Mouse (Mus musculus) hindbrain, postnatal 0 days (tissue): ENCODE measurements around the gene Olfr1026. TPM values are rescaled to one million over a fixed set of nuclear protein-coding genes. Genes with fewer than 3 reads are reported as not detected.

Source experiments
- ATAC-seq: fragments of 200-750 bp; cut with Nextera tagmentation; 2 replicates; pipeline ENCODE4 v1.8.0; 2017; ENCODE audit warnings: mild to moderate bottlenecking, moderate TSS enrichment, moderate library complexity
- DNase-seq: peaks from one replicate; pipeline ENCODE4 v3.0.0-alpha.2; 2015; ENCODE audit warnings: low spot score
- H3K27ac ChIP-seq: fragments of 300-500 bp; sonication (generic); 2 replicates; pipeline ENCODE4 v1.5.1; 2014; ENCODE audit warnings: mild to moderate bottlenecking
- H3K27me3 ChIP-seq: fragments of 300-500 bp; sonication (generic); 2 replicates; pipeline ENCODE4 v1.6.1; 2014; ENCODE audit warnings: low read length, mixed read lengths; ENCODE audit not compliant: insufficient read depth
- H3K36me3 ChIP-seq: fragments of 300-500 bp; sonication (generic); 2 replicates; pipeline ENCODE4 v1.6.1; 2014; ENCODE audit warnings: low read length, mixed read lengths; ENCODE audit not compliant: insufficient read depth
- H3K4me1 ChIP-seq: fragments of 300-500 bp; sonication (generic); 2 replicates; pipeline ENCODE4 v1.6.1; 2014; ENCODE audit warnings: antibody characterized with exemption, low read length, mixed read lengths; ENCODE audit not compliant: insufficient read depth
- H3K4me2 ChIP-seq: fragments of 300-500 bp; sonication (generic); 2 replicates; pipeline ENCODE4 v1.6.1; 2014; ENCODE audit warnings: low read depth, mild to moderate bottlenecking, low read length, moderate library complexity, mixed read lengths
- H3K4me3 ChIP-seq: fragments of 300-500 bp; sonication (generic); 2 replicates; pipeline ENCODE4 v1.5.1; 2014; ENCODE audit warnings: low read length
- H3K9ac ChIP-seq: fragments of 300-500 bp; sonication (generic); replicated peaks from 2 replicates; pipeline ENCODE4 v1.6.1; 2014; ENCODE audit warnings: mild to moderate bottlenecking, low read length, moderate library complexity, mixed read lengths
- H3K9me3 ChIP-seq: fragments of 300-500 bp; sonication (generic); 2 replicates; pipeline ENCODE4 v1.6.1; 2016; ENCODE audit warnings: low read length, mixed read lengths
- CTCF ChIP-seq: IDR thresholded peaks from 2 replicates; pipeline ENCODE4 v1.5.1; 2016; ENCODE audit warnings: antibody characterized with exemption, control low read depth, low read depth
- WGBS: fragments of 180-500 bp; shearing (Covaris S2); extraction: QIAGEN DNeasy Blood & Tissue Kit; methylation state at CpG from one replicate; pipeline ENCODE4 v1.1.7; 2014; 5-methylcytosine and 5-hydroxymethylcytosine counted together
- polyA plus RNA-seq: library from polyadenylated mRNA; unstranded; fragments of >200 nt; fragmentation: Nextera tagmentation; extraction: Ambion mirVana; gene quantifications from 2 replicates; pipeline ENCODE4 v1.2.1, GENCODE M21; 2015
- total RNA-seq: library from RNA; depleted of rRNA; stranded (reverse); fragments of >200 nt; gene quantifications from 2 replicates; pipeline ENCODE4 v1.2.3, GENCODE M21; 2014; rRNA removed

Gene Olfr1026
- total RNA-seq (not detected in 2 replicates), polyA plus RNA-seq (not detected in 2 replicates)

DNA sequence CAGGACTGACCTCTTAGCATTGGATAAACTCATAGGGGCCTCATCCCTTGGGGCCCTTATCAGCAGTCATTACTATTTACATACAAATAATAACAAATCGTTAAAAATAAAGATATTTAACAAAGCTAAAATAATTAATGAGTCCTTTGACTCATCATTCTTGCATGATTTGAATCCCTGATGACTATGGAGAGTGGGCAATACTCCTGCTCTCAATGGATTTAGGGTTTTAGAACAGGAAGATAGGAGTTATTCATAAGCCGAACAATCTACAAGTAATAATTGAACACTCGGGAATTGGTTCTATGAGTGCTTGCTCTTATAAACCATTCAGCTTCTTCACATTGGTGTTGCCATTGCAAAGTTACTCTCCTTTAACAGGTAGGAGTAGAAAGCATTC lies at the start of gene Olfr1026:
Olfr1026 (plus strand) TSS at position 301 of the 400 bp plus-strand sequence.
- ATAC-seq (no peak), DNase-seq (no peak)
- no peak within 1 kb of the TSS for H3K9ac ChIP-seq
- no peaks in the 10 kb centered on the region for H3K36me3 ChIP-seq
- H3K27ac ChIP-seq = no peak within 1 kb of the TSS
- H3K9me3 ChIP-seq = no peaks in the 10 kb centered on the region
- TF ChIP-seq CTCF = no peak
- no peaks in the 10 kb centered on the region for H3K27me3 ChIP-seq
- H3K4me1 ChIP-seq = no peaks in the 10 kb centered on the region
- no peak within 1 kb of the TSS for H3K4me3 ChIP-seq
- H3K4me2 ChIP-seq = no peak within 1 kb of the TSS
- WGBS = 93% methylated on average over 3 of the region's 3 CpGs

DNA sequence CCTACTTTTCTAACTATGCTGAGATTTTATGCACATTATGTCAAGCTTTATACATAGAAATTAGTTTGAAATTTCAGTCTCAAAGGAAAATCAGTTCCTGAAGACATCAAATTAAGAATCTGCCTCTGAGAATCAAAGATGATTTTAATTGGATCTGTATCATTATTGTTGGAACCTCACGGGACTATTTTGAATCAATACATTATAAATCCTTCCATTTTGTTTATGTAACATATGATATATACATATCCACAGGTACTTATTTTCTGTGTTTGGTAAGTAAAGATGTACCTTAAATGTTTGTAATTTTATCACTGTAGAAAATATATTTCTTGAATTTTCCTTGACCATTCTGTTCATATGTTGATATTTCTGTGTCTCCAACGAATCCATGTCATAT lies 36.0 kb upstream of the Olfr1026 start, which contains the start of gene Olfr1023:
Olfr1023 (plus strand) TSS at position 301 of the 400 bp plus-strand sequence.
- Histone ChIP-seq H3K4me2 (no peak within 1 kb of the TSS), H3K4me3 (no peak within 1 kb of the TSS), H3K36me3 (no peaks in the 10 kb centered on the region), H3K4me1 (no peaks in the 10 kb centered on the region), H3K9ac (no peak within 1 kb of the TSS), H3K9me3 (no peaks in the 10 kb centered on the region), H3K27me3 (no peaks in the 10 kb centered on the region), H3K27ac (no peak within 1 kb of the TSS)
- ATAC-seq (no peak), DNase-seq (no peak)
- TF ChIP-seq CTCF = no peak
- 74% methylated on average over 2 of the region's 2 CpGs for WGBS

GRCm38 (mm10) chr2:85904952-85905351 lies 16.4 kb upstream of the Olfr1026 start, which contains the start of gene Olfr1024:
Gene Olfr1024, minus strand, starts transcription at chr2:85905052.
- Histone ChIP-seq H3K27ac (no peak within 1 kb of the TSS), H3K4me2 (no peak within 1 kb of the TSS), H3K4me3 (no peak within 1 kb of the TSS), H3K9me3 (no peaks in the 10 kb centered on the region), H3K27me3 (no peaks in the 10 kb centered on the region), H3K36me3 (no peaks in the 10 kb centered on the region), H3K4me1 (no peaks in the 10 kb centered on the region), H3K9ac (no peak within 1 kb of the TSS)
- ATAC-seq (no peak), DNase-seq (no peak)
- 87% methylated on average over 3 of the region's 3 CpGs for WGBS
- TF ChIP-seq CTCF = no peak

GRCm38 (mm10) chr2:85913197-85913596 lies 8.2 kb upstream of the Olfr1026 start:
- no peaks in the 10 kb centered on the region for H3K4me1 ChIP-seq
- no peaks in the 10 kb centered on the region for H3K36me3 ChIP-seq
- H3K27ac ChIP-seq = no peak overlapping the region
- DNase-seq (no peak), ATAC-seq (no peak)
- H3K9ac ChIP-seq = no peak overlapping the region
- H3K9me3 ChIP-seq = no peaks in the 10 kb centered on the region
- H3K4me2 ChIP-seq = no peak overlapping the region
- no peak for TF ChIP-seq CTCF
- no peaks in the 10 kb centered on the region for H3K27me3 ChIP-seq
- no peak overlapping the region for H3K4me3 ChIP-seq

- H3K27ac ChIP-seq = no peak within 1 kb of the TSS
- H3K36me3 ChIP-seq = no peaks in the 10 kb centered on the region
- WGBS = 52% methylated on average over 1 of the region's 1 CpGs
- H3K4me2 ChIP-seq = no peak within 1 kb of the TSS
- DNase-seq = no peak
- H3K9me3 ChIP-seq = no peaks in the 10 kb centered on the region
- ATAC-seq = no peak
- H3K4me3 ChIP-seq = no peak within 1 kb of the TSS
- no peak within 1 kb of the TSS for H3K9ac ChIP-seq
- TF ChIP-seq CTCF = no peak
- no peaks in the 10 kb centered on the region for H3K4me1 ChIP-seq
- no peaks in the 10 kb centered on the region for H3K27me3 ChIP-seq
Observed at GRCm38 (mm10) chr2:85914893-85915292, 6.5 kb upstream of the Olfr1026 start, which contains the start of gene Olfr1025-ps1. Gene Olfr1025-ps1, plus strand, starts transcription at chr2:85915193.

- H3K4me2 ChIP-seq = no peak within 1 kb of the TSS
- H3K36me3 ChIP-seq = no peaks in the 10 kb centered on the region
Observed at GRCm38 (mm10) chr2:85950137-85950536, 28.8 kb downstream of the Olfr1026 start, which contains the start of gene Olfr1028. Gene Olfr1028, plus strand, starts transcription at chr2:85950437.

GRCm38 (mm10) chr2:85973595-85973994 lies 52.2 kb downstream of the Olfr1026 start, which contains the start of gene Olfr1029:
Gene Olfr1029, plus strand, starts transcription at chr2:85973895.
- no peak within 1 kb of the TSS for H3K27ac ChIP-seq
- no peak within 1 kb of the TSS for H3K9ac ChIP-seq
- 84% methylated on average over 2 of the region's 2 CpGs for WGBS
- no peak within 1 kb of the TSS for H3K4me3 ChIP-seq
- no peak within 1 kb of the TSS for H3K4me2 ChIP-seq
- no peaks in the 10 kb centered on the region for H3K36me3 ChIP-seq
- TF ChIP-seq CTCF = no peak
- ATAC-seq (no peak), DNase-seq (no peak)
- H3K27me3 ChIP-seq = no peaks in the 10 kb centered on the region
- H3K9me3 ChIP-seq = no peaks in the 10 kb centered on the region
- no peaks in the 10 kb centered on the region for H3K4me1 ChIP-seq

More at GRCm38 (mm10) chr2:85950137-85950536, 28.8 kb downstream of the Olfr1026 start, which contains the start of gene Olfr1028:
- WGBS = 64% methylated on average over 1 of the region's 1 CpGs
- Histone ChIP-seq H3K9me3 (no peaks in the 10 kb centered on the region), H3K4me1 (no peaks in the 10 kb centered on the region), H3K27me3 (no peaks in the 10 kb centered on the region), H3K27ac (no peak within 1 kb of the TSS), H3K9ac (no peak within 1 kb of the TSS), H3K4me3 (no peak within 1 kb of the TSS)
- no peak for ATAC-seq
- TF ChIP-seq CTCF = no peak
- no peak for DNase-seq

Other genes starting within 250 kb of the Olfr1026 start
- not detected in 2 replicates for gene Olfr1006, start 242.8 kb upstream of the Olfr1026 start, total RNA-seq
- gene Olfr1006, start 242.8 kb upstream of the Olfr1026 start, polyA plus RNA-seq = not detected in 2 replicates
- gene Olfr1008, start 232.1 kb upstream of the Olfr1026 start, total RNA-seq = not detected in 2 replicates
- gene Olfr1008, start 232.1 kb upstream of the Olfr1026 start, polyA plus RNA-seq = not detected in 2 replicates
- not detected in 2 replicates for gene Olfr1009, start 206.1 kb upstream of the Olfr1026 start, total RNA-seq
- gene Olfr1009, start 206.1 kb upstream of the Olfr1026 start, polyA plus RNA-seq = not detected in 2 replicates
- not detected in 2 replicates for gene Olfr1012, start 158.8 kb upstream of the Olfr1026 start, total RNA-seq
- not detected in 2 replicates for gene Olfr1012, start 158.8 kb upstream of the Olfr1026 start, polyA plus RNA-seq
- gene Olfr1013, start 154.5 kb upstream of the Olfr1026 start, total RNA-seq = not detected in 2 replicates
- gene Olfr1013, start 154.5 kb upstream of the Olfr1026 start, polyA plus RNA-seq = not detected in 2 replicates
- not detected in 2 replicates for gene Olfr1014, start 148.8 kb upstream of the Olfr1026 start, total RNA-seq
- not detected in 2 replicates for gene Olfr1014, start 148.8 kb upstream of the Olfr1026 start, polyA plus RNA-seq
- not detected in 2 replicates for gene Olfr1015, start 139.5 kb upstream of the Olfr1026 start, total RNA-seq
- gene Olfr1015, start 139.5 kb upstream of the Olfr1026 start, polyA plus RNA-seq = not detected in 2 replicates
- not detected in 2 replicates for gene Olfr1016, start 119.0 kb upstream of the Olfr1026 start, total RNA-seq
- gene Olfr1016, start 119.0 kb upstream of the Olfr1026 start, polyA plus RNA-seq = not detected in 2 replicates
- not detected in 2 replicates for gene Olfr1018, start 103.1 kb upstream of the Olfr1026 start, total RNA-seq
- gene Olfr1018, start 103.1 kb upstream of the Olfr1026 start, polyA plus RNA-seq = not detected in 2 replicates
- gene Olfr1019, start 76.1 kb upstream of the Olfr1026 start, total RNA-seq = not detected in 2 replicates
- not detected in 2 replicates for gene Olfr1019, start 76.1 kb upstream of the Olfr1026 start, polyA plus RNA-seq
- gene Olfr1020, start 74.5 kb upstream of the Olfr1026 start, total RNA-seq = not detected in 2 replicates
- gene Olfr1020, start 74.5 kb upstream of the Olfr1026 start, polyA plus RNA-seq = not detected in 2 replicates
- not detected in 2 replicates for gene Olfr1022, start 53.0 kb upstream of the Olfr1026 start, total RNA-seq
- gene Olfr1022, start 53.0 kb upstream of the Olfr1026 start, polyA plus RNA-seq = not detected in 2 replicates
- gene Olfr1023, start 35.9 kb upstream of the Olfr1026 start, total RNA-seq = not detected in 2 replicates
- gene Olfr1023, start 35.9 kb upstream of the Olfr1026 start, polyA plus RNA-seq = not detected in 2 replicates
- gene Olfr1024, start 16.5 kb upstream of the Olfr1026 start, total RNA-seq = not detected in 2 replicates
- gene Olfr1024, start 16.5 kb upstream of the Olfr1026 start, polyA plus RNA-seq = not detected in 2 replicates
- not detected in 2 replicates for gene Olfr1025-ps1, start 6.4 kb upstream of the Olfr1026 start, total RNA-seq
- not detected in 2 replicates for gene Olfr1025-ps1, start 6.4 kb upstream of the Olfr1026 start, polyA plus RNA-seq
- gene Olfr1028, start 28.9 kb downstream of the Olfr1026 start, total RNA-seq = not detected in 2 replicates
- not detected in 2 replicates for gene Olfr1028, start 28.9 kb downstream of the Olfr1026 start, polyA plus RNA-seq
- not detected in 2 replicates for gene Olfr1029, start 52.3 kb downstream of the Olfr1026 start, total RNA-seq
- gene Olfr1029, start 52.3 kb downstream of the Olfr1026 start, polyA plus RNA-seq = not detected in 2 replicates
- gene Olfr1030, start 57.7 kb downstream of the Olfr1026 start, total RNA-seq = not detected in 2 replicates
- gene Olfr1030, start 57.7 kb downstream of the Olfr1026 start, polyA plus RNA-seq = not detected in 2 replicates
- not detected in 2 replicates for gene Olfr1031, start 68.7 kb downstream of the Olfr1026 start, total RNA-seq
- gene Olfr1031, start 68.7 kb downstream of the Olfr1026 start, polyA plus RNA-seq = not detected in 2 replicates
- gene Olfr1032, start 84.0 kb downstream of the Olfr1026 start, total RNA-seq = not detected in 2 replicates
- not detected in 2 replicates for gene Olfr1032, start 84.0 kb downstream of the Olfr1026 start, polyA plus RNA-seq
- gene Olfr1033, start 99.1 kb downstream of the Olfr1026 start, total RNA-seq = 0.21 and 1.1 TPM in 2 replicates
- gene Olfr1033, start 99.1 kb downstream of the Olfr1026 start, polyA plus RNA-seq = 0.29 and 1.6 TPM in 2 replicates
- gene Olfr1034, start 124.3 kb downstream of the Olfr1026 start, total RNA-seq = 0.05 TPM in 1 of 2 replicates, not detected in the other
- gene Olfr1034, start 124.3 kb downstream of the Olfr1026 start, polyA plus RNA-seq = 0.04 TPM in 1 of 2 replicates, not detected in the other
- not detected in 2 replicates for gene Olfr1036, start 152.4 kb downstream of the Olfr1026 start, total RNA-seq
- not detected in 2 replicates for gene Olfr1036, start 152.4 kb downstream of the Olfr1026 start, polyA plus RNA-seq
- gene Olfr1037, start 165.8 kb downstream of the Olfr1026 start, total RNA-seq = not detected in 2 replicates
- gene Olfr1037, start 165.8 kb downstream of the Olfr1026 start, polyA plus RNA-seq = not detected in 2 replicates
- gene Olfr1039, start 214.4 kb downstream of the Olfr1026 start, total RNA-seq = not detected in 2 replicates
- gene Olfr1039, start 214.4 kb downstream of the Olfr1026 start, polyA plus RNA-seq = not detected in 2 replicates
- not detected in 2 replicates for gene Olfr1040, start 225.2 kb downstream of the Olfr1026 start, total RNA-seq
- not detected in 2 replicates for gene Olfr1040, start 225.2 kb downstream of the Olfr1026 start, polyA plus RNA-seq
- gene Olfr1042, start 240.3 kb downstream of the Olfr1026 start, total RNA-seq = not detected in 2 replicates
- gene Olfr1042, start 240.3 kb downstream of the Olfr1026 start, polyA plus RNA-seq = not detected in 2 replicates
- not detected in 2 replicates for gene Olfr1043, start 246.0 kb downstream of the Olfr1026 start, total RNA-seq
- gene Olfr1043, start 246.0 kb downstream of the Olfr1026 start, polyA plus RNA-seq = not detected in 2 replicates